Mouse (Mus musculus) liver, adult 2 months (tissue): ENCODE data around the gene Tshz2.

Experiments
- CTCF ChIP-seq: fragments of 200-500 bp; IDR thresholded peaks from 2 replicates; pipeline ENCODE4 v1.5.1; 2011; ENCODE audit warnings: low read depth, low read length, control low read depth
- POLR2A ChIP-seq: fragments of 200-500 bp; IDR thresholded peaks from 2 replicates; pipeline ENCODE4 v1.6.1; 2011; ENCODE audit warnings: low read length, control low read depth; ENCODE audit not compliant: insufficient read depth; ENCODE audit errors: extremely low read depth

DNA sequence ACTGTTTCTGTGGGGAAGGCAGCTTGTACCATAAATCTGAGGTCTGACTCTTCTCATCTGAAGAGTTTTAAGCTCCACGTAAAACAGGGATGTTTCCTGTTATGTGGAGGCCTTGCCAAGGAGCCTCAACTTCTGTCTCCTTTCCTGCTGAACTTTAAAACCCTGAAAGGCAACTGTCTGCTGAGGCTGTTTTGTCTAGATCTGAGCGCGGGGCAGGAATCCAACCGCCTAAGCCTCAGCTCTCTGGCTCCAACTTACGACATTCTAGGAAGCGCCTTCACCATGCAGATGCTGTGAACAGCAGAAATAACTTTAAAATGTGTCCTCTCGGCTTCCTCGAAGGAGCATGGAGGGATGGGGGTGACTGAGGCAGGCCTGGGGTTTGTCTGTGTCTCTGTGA, 318.2 kb downstream of the Tshz2 start:
- no peak for TF ChIP-seq POLR2A
- no peak for TF ChIP-seq CTCF
